Mouse (Mus musculus) layer of hippocampus, adult 18-20 months (tissue): ENCODE data around the gene Polg. TPM values are rescaled to one million over a fixed set of nuclear protein-coding genes. Genes with fewer than 3 reads are reported as not detected.

Experiments used
- DNase-seq, 2 experiments: peaks; one replicate each; pipeline ENCODE4 v3.0.0; 2022; ENCODE audit warnings: low spot score in 2 of 2
- total RNA-seq, 2 experiments: library from RNA; stranded (reverse); gene quantifications; 2 replicates each; pipeline ENCODE4 v1.2.3; 2021

Polg gene
- total RNA-seq, 2 experiments from 2014 or later = 81.6 to 81.7 TPM

DNA sequence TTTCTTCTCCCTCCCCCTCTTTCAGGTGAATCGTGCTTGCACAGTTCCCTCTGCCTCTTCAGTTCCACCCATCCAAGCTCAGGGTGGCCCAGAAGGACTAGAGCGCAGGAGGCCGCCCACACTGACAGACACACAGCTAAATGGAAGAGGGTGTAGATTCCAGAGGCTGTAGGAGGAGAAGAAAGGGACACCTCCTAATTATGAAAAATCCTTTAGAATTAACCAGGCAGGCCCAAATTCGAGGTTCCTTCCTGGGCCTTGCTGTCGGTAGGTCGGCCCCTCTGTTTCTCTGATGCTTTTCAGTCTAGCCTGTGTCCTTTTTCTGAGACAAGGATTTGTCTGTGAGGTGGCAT lies 36.9 kb upstream of the Polg start:
- peak in 1 of 2 experiments; percentile 57 for DNase-seq

- DNase-seq = no peak
Observed at GRCm38 (mm10) chr7:79502152-79503102, 36.3 kb upstream of the Polg start.

- peak in 1 of 2 experiments; percentile 64 for DNase-seq
Observed at GRCm38 (mm10) chr7:79501581-79502031, 35.4 kb upstream of the Polg start.

DNA sequence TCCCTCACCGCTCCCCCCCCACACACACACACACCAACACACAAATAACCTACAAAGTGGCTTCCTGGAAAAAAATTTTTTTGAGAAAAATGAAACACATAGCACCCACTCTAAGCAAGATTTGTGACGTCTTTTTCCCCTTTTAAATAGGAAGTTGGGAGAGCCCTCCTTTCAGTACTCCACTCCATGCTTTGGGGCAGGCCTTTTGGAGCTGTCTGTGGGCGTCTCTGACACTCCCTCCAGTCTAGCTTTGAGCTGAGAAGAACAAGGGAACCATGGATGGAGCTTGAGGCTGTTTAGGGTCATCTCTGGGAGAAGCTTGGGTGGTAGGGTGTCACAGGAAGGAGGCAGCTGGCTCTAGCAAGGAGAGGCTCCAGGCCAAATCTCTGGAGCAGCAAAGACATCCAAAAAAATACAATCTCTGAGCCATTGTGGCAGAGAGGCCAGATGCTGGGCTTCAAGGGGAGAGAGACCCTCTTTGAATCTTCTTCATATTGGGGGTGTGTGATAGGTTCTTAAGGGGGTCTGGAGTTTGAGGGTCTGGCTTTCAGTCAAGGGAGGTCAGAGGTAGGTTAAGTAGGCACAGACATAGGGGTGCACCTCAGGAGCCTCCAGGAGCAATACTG lies 34.6 kb upstream of the Polg start:
- DNase-seq = peak in 1 of 2 experiments; percentile 65

DNA sequence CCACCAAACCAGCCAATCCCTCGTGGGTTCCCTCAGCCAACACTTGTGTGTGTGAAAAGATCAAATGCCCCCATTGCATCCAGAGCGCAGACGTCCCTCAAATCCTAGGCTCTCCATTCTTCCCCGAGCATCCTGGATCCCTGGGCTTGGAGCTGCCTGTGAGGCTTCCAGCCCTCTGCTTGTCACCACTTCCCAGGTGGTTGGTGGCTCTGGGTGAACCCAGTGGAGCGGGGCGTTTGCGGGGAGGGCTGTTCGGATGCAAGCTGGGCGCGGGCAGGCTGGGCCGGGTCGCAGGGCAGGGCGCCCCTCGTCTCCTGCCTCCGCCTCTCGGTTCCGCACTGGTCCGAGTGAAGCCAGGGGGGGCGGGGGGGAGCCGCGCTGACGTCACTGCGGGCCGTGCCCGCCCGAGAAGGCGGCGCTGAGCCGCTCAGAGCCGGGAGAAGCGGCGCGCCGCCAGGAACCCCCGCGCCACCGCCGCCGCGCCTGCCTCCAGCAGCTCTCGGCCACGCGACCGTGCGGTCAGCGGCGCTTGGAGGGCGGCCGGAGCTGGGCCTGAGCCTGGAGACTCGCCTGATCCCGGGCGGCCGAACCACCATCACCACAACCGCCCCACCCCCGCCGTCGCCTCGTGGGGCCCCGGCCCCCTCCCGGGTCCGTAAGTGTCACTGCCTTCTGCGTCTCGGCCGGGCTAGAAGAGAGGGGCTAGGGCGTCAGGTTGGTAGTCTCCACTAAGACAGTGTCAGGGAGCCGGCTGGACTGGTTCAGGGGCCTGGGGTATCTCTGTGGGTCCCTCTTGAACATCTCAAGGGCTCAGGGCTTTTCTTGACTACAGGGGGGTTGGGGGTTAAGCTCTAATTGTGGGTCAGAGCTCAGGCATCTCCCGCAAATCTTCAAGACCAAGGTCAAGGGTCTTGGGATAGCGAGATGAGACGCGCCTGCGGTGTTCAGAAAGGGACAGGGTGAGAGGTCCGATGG lies 33.7 kb upstream of the Polg start:
- peak; percentile 65 to 79 for DNase-seq

GRCm38 (mm10) chr7:79498965-79499595 lies 32.9 kb upstream of the Polg start:
- peak in 1 of 2 experiments; percentile 49 for DNase-seq

GRCm38 (mm10) chr7:79498356-79498755 lies 32.2 kb upstream of the Polg start:
- no peak for DNase-seq

DNA sequence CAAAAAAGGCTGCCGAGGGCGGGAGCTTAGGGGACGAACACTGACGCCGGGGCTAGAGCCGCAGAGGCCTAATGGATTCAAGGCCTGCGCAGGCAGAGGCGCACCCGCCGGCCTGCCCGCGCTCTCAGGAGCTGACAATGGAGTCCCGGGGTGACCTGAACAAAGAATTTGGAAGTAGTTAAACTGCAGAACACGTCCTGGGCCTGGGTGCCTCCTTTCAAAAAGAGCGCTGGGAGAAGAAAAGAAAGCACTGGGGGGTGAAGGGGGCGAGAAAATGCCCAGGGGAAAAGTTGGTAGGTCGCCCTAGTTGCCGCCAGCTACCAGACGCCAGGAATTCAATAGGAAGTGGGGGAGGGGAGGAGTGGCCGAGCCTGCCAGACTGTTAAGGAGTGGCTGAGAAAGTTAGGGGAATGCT lies 31.5 kb upstream of the Polg start:
- DNase-seq = no peak

DNA sequence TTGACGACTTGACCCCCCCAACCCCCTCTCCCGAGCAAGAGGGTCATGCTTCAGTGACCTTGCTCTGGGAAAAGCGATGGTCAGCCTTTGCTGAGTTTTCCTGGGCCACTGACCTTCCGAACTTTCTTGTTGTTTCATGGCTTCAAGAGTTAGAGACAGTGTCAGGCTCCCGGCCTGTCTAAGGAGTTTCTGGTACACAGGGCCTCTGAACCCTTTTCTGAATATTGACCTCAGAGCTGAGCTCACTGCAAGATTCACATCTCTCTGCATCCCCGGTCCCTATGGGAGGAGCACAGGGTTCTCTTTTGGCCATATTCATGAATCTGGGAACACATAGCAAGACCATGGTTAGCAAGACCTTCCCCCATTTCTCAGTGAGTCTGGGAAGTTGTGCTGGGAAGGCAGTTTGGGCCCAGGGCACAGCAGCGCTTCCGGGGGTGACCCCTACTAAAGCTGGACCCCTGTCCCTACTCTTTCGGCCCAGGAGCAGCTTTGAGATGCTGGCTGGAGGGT lies 30.7 kb upstream of the Polg start:
- DNase-seq = no peak

- DNase-seq = peak; percentile 88 to 92
Observed at GRCm38 (mm10) chr7:79495988-79496815, 30.0 kb upstream of the Polg start.

DNA sequence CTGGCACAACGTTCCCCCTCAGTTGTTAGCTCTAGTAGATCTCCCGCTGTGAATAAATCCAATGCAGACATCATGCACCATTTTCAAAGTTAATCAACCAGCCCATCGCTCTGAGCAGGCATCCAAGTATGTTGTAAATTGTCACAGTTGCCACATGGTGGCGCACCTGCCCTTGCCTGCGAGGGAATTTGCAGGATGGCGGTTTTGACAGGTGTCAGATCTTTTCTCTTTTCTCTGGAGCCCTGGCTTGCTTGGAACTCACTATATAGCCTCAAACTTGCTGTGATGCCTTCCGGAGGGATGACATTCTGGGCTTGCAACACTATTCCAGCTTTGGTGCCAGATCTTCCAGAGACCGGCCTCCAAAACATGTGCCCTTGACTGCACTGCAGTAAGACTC lies 27.8 kb upstream of the Polg start:
- DNase-seq = peak; percentile 72 to 81

GRCm38 (mm10) chr7:79486528-79486927 lies 20.4 kb upstream of the Polg start:
- DNase-seq = peak; percentile 85 to 91

GRCm38 (mm10) chr7:79474831-79475399 lies 8.8 kb upstream of the Polg start:
- DNase-seq = no peak

DNA sequence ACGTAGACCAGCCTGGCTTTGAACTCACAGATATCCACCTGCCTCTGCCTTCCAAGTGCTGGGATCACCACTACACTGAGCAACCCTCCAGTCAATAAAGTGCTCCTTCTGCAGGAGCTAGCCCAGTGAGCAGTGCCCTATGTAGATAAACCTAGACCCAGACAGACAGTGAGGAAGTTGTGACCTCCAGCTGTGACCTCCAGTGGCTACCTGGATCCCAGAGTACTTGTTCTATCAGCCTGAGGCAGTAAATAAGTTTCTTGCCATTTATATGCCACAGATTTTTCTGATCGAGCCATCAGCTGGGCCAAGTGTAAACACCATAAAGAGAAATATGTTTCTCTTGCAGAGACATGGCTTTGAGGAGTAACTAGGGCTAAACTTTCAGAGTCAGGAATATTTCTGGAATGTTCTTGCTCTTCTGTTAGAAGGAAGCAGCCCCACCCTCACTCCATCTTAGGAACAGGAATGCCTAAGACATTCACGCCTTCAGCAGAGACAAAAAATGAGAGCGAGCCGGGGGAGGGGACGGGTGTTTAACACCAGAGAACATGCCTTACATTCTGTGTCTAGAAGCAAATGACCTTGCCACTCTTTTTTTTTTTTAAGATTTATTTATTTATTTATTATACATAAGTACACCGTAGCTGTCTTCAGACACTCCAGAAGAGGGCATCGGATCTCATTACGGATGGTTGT lies 7.5 kb upstream of the Polg start:
- DNase-seq = no peak

GRCm38 (mm10) chr7:79472792-79473191 lies 6.6 kb upstream of the Polg start:
- DNase-seq = no peak

GRCm38 (mm10) chr7:79471436-79471835 lies 5.3 kb upstream of the Polg start:
- no peak for DNase-seq

DNA sequence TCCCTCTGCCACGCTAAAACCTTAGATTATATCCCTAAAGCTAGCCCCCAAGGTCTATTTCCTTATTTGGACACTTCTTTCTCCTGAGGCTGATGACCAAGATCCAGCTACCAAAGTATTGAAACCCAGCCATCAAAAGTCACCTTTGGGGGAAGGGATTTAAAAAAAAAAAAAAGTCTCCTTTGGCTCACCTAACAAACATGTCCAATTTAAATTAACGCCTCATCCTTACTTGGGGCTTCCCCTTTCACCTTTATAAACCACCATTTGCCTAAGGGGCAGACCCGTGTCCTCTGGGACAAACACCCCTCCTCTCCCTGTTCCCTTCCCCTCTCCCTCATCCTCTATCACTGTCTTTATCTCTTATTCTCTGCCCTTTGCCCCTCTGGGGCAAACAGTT lies 4.6 kb upstream of the Polg start:
- DNase-seq = no peak

- DNase-seq = no peak
Observed at GRCm38 (mm10) chr7:79469766-79470165, 3.6 kb upstream of the Polg start.

DNA sequence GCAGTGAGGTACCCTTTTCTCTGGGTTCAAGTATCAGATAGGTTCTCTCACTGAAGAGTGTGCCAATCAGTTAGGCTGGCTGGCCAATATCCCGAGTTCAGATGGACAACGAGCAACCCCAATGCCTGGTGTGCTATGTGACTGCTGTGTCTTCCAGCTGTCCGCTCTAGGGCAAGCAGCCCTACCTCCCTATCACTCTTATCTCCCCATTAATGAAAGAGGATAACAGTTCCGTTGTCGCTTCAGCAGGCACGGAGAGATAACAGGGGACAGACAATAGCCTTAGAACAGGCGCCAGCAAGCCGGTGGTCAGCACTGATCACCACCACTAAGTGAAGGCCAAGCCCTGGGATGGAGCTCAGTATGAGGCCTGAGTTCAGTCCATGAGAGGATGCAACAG lies 2.8 kb upstream of the Polg start:
- DNase-seq = no peak
